Mouse (Mus musculus) kidney, postnatal 14 days (tissue): ENCODE data around the gene Grxcr1.

ENCODE experiments used
- DNase-seq: peaks from one replicate; pipeline ENCODE4 v3.0.0; 2022; ENCODE audit warnings: mixed read lengths

Gene Grxcr1

GRCm38 (mm10) chr5:68031744-68032143 lies at the start of gene Grxcr1:
TSS of gene Grxcr1 (plus strand) at chr5:68031835.
- DNase-seq, result no peak

- DNase-seq, result no peak
Measured at GRCm38 (mm10) chr5:67981946-67982526, 49.6 kb upstream of the Grxcr1 start.

GRCm38 (mm10) chr5:67990426-67990825 lies 41.2 kb upstream of the Grxcr1 start:
- DNase-seq, result no peak

GRCm38 (mm10) chr5:68002611-68003010 lies 29.0 kb upstream of the Grxcr1 start:
- DNase-seq, result no peak

GRCm38 (mm10) chr5:68003904-68004303 lies 27.7 kb upstream of the Grxcr1 start:
- DNase-seq, result no peak

- DNase-seq, result no peak
Measured at GRCm38 (mm10) chr5:68004419-68004818, 27.2 kb upstream of the Grxcr1 start.

- no peak for DNase-seq
Measured at GRCm38 (mm10) chr5:68007074-68007473, 24.6 kb upstream of the Grxcr1 start.

GRCm38 (mm10) chr5:68011569-68011968 lies 20.1 kb upstream of the Grxcr1 start:
- DNase-seq, result peak; percentile 1

- peak; percentile 83 for DNase-seq
Measured at GRCm38 (mm10) chr5:68012618-68013017, 19.0 kb upstream of the Grxcr1 start.

- no peak for DNase-seq
Measured at GRCm38 (mm10) chr5:68020870-68021269, 10.8 kb upstream of the Grxcr1 start.

GRCm38 (mm10) chr5:68026658-68027422 lies 4.8 kb upstream of the Grxcr1 start:
- DNase-seq, result no peak

- DNase-seq, result no peak
Measured at GRCm38 (mm10) chr5:68027474-68027873, 4.2 kb upstream of the Grxcr1 start.

GRCm38 (mm10) chr5:68033345-68033744 lies 1.7 kb downstream of the Grxcr1 start:
- no peak for DNase-seq

- DNase-seq, result no peak
Measured at GRCm38 (mm10) chr5:68039077-68039476, 7.4 kb downstream of the Grxcr1 start.

- DNase-seq, result no peak
Measured at GRCm38 (mm10) chr5:68043339-68043738, 11.7 kb downstream of the Grxcr1 start.

GRCm38 (mm10) chr5:68048783-68049182 lies 17.1 kb downstream of the Grxcr1 start:
- DNase-seq, result peak; percentile 22

GRCm38 (mm10) chr5:68049536-68049935 lies 17.9 kb downstream of the Grxcr1 start:
- no peak for DNase-seq

GRCm38 (mm10) chr5:68051101-68051500 lies 19.5 kb downstream of the Grxcr1 start:
- DNase-seq, result no peak

- DNase-seq, result no peak
Measured at GRCm38 (mm10) chr5:68057574-68057973, 25.9 kb downstream of the Grxcr1 start.

GRCm38 (mm10) chr5:68068694-68069093 lies 37.1 kb downstream of the Grxcr1 start:
- DNase-seq, result no peak

- no peak for DNase-seq
Measured at GRCm38 (mm10) chr5:68070308-68070707, 38.7 kb downstream of the Grxcr1 start.

GRCm38 (mm10) chr5:68071857-68072256 lies 40.2 kb downstream of the Grxcr1 start:
- DNase-seq, result no peak

GRCm38 (mm10) chr5:68086535-68087098 lies 55.0 kb downstream of the Grxcr1 start:
- no peak for DNase-seq

- DNase-seq, result no peak
Measured at GRCm38 (mm10) chr5:68087174-68087573, 55.5 kb downstream of the Grxcr1 start.
